Mouse (Mus musculus): ENCODE measurements around the gene Nckap1l.

The Nckap1l gene

GRCm38 (mm10) chr15:103500723-103501122, 47.1 kb downstream of the Nckap1l start:
- DNase-seq (ENCODE audit: low read depth, low spot score), result no peak

DNA sequence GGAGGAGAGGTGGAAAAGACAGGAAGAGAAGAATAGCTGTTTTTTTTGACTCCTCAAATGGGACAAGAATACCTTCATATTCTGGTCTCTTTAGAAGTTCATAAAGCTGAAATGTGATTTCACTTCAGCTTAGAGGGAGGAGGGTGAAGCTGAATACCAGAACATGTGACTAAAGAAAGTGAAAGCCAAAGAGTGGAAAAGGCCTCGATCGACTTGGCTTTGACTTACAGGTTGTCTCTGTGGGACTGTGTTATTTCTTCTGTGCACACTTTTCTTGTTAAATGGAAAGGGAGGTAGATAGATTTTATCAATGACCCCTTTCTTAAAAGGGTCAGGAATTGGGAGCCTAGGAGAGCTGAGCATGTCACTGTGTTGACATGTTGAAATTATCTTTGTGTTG, 47.6 kb downstream of the Nckap1l start:
- no peak for DNase-seq (ENCODE audit: low read depth, low spot score)

GRCm38 (mm10) chr15:103502435-103503250, 49.0 kb downstream of the Nckap1l start, which contains the start of gene Pde1b:
Gene Pde1b (plus strand): TSS chr15:103503034.
- no peak for DNase-seq (ENCODE audit: low read depth, low spot score)

DNA sequence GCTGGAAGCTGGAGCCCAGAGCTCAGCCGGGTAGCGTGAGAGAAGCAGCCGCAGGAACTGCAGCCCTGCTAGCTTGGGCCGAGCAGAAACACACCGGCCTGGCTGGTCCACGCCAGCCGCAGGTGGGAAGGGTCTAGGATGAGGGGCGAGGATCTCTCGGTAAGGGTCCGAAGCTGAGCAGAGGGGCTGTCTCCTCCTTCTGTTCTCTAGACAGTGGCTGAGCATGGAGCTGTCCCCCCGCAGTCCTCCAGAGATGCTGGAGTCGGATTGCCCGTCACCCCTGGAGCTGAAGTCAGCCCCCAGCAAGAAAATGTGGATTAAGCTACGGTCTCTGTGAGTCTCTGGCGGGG, 49.6 kb downstream of the Nckap1l start:
- DNase-seq (ENCODE audit: low read depth, low spot score), result no peak

DNA sequence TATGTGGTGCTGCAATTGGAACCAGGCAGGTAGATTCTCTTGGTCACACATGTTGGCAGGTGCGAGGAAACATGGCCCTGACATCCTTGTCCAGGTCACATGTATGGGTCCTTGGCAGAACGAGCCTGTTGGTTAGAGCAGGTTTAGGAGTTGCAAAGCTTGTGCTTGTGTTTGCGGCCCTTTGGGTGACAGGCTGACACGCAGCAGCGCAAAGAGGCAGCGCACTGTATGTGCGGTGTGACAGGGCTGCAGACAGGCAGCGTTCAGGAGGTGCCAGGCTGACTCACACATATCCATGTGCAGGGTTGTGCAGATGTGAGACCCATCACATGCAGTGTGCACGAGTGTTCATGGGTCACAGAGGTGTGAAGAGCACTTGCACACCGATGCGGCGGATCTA, 50.1 kb downstream of the Nckap1l start:
- DNase-seq (ENCODE audit: low read depth, low spot score), result no peak

- no peak for DNase-seq (ENCODE audit: low read depth, low spot score)
Measured at GRCm38 (mm10) chr15:103509317-103509716, 55.7 kb downstream of the Nckap1l start.

DNA sequence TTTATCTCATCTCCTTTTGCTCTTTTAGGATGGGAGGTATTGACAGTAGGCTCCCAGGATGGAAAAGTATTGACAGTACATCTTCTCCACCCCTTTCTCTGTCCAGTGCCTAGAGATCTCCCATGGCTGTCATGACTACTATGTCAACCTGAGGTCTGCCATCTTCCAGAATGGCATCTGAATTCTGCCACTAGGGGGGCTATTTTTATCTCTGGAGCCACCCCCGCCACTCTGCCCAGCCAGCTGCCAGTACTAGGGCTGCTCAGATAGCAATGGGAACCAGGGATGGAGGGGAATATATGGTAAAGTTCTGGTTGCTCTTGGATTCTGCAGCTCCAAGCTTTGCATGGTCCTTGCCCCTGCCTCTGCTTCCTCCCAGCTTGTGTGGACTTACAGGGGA, 58.1 kb downstream of the Nckap1l start:
- no peak for DNase-seq (ENCODE audit: low read depth, low spot score)

GRCm38 (mm10) chr15:103513621-103514031, 60.0 kb downstream of the Nckap1l start:
- DNase-seq (ENCODE audit: low read depth, low spot score), result no peak

DNA sequence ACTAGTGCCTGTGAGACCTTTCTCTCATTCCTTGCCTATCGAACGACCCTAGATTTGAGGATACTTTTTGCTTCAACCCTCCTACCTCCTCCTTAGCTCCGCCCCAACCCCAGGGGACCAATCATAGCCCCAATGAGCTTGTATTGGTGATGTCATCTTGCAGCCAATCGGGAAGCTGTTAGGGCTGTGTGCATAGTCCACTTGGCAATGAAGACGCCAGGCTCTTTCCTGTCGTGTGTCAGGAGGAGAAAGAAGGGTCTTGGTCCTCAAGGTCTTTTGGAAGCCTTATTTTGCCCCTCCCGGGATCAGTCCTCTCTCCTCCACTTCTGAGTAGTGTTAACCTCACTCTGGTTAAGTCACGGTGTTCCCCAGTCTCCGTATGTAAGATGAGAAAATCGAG, 60.5 kb downstream of the Nckap1l start:
- DNase-seq (ENCODE audit: low read depth, low spot score), result no peak

DNA sequence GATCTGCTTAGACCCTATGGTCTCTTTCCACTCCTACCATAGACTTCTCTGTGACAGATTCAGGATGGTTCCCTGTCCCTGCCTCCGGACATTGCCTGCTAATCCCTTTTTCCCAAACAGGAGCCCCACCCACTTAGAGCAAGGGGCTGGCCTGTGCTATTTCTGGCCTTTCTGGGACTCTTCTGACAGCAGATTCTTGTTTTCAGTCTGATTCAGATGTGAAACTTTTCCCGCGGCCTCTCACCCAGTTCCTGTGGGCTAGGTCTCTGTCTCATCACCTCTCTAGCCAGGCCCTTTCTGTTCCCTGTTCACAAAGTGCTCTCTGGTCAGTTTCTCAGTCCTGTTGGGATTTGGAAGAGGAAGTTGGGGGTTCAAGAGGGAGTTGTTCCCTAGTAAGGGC, 61.3 kb downstream of the Nckap1l start:
- no peak for DNase-seq (ENCODE audit: low read depth, low spot score)

- no peak for DNase-seq (ENCODE audit: low read depth, low spot score)
Measured at GRCm38 (mm10) chr15:103518600-103519385, 65.2 kb downstream of the Nckap1l start.

DNA sequence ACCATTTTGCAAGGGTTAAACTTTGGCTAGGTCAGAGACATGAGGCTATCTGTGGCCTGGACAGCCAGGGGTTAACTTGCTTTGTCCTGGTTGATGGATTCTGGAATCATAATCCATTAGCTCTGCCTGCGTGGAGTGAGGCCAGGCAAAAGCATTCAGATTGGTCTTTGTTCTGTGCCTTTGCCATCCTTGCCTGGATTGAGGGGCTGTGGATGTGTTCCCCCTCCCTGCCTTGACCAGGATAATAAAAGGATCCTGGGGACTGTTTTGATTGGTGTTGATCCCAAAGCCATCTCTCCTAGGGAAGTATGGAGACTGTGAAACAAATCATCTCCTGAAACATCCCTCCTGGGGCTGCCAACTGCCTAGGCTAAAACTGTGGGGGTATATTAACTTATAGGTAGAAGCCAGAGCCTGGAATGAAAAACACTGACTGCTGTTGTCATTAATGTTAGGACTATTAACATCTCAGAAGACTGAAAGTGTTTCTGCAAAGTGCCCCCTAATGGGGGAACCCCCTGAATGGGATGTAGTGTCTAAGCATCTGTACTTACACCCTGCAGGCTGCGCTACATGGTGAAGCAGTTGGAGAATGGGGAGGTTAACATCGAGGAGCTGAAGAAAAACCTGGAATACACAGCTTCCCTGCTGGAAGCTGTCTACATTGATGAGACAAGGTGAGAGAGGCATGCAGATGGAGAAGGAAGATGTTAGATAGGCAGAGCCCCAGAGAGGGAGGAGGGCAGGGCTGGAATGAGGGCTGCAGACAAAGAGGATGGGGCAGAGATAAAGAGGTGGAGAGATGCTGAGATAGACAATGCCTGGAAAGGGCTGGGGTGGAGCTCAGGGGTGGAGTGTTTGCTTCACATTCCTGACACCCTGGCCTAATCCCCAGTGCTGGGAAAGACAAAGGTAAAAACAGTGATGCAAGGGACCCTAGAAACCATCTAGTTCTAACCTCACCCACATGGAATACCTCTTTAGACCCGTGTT, 66.1 kb downstream of the Nckap1l start:
- no peak for DNase-seq (ENCODE audit: low read depth, low spot score)

DNA sequence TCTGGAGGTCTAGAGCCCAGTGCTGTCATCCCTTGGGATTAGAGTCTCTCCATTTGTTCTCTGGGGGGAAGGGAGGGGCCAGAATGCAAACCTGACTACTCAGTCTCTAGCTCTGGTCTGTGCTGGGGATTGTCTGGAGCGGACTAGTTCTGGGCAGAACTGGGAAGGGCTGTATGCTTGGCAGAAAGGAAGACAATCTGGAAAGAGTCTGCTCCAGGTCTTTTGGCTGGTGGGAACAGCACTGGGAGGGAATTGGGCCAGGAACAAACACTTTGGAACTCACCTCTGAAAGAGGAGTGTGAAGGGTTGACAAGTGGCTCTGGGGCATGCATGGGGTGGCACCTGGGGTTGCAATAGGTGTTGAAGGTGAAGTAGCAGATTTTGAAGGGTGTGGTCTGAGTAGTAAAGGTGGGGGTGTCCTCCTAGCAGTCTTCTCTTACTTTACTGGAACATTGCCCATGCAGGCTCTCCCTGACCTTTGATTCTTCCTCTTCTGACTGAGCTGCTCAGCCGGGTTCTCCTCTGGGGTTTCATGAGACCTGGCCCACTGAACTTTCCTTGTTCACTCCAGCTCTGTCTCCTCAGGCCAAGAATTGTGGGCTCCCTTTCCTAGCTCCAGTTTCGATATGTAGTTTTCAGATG, 69.0 kb downstream of the Nckap1l start:
- no peak for DNase-seq (ENCODE audit: low read depth, low spot score)

DNA sequence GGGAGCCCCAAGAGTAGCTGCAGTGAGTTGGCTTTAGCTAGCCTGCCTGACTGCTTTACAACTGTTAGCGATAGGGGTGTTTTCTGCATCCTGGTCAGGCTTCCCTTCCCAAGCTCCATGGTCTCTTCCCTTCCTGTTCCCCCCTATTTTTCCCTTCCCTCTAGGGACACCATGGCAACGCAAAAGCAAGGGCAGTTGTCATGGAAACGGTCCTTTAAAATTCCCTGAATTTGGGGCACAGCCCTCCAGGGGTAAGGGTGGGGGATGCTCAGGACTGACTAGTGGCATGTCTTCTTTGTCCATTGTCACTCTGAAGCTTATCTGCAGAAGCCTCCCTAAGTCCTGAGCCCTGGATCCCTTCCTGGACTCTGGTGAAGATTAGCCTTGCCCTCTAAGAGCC, 69.6 kb downstream of the Nckap1l start:
- no peak for DNase-seq (ENCODE audit: low read depth, low spot score)

GRCm38 (mm10) chr15:103530372-103530771, 76.8 kb downstream of the Nckap1l start:
- peak; percentile 48 for DNase-seq (ENCODE audit: low read depth, low spot score)

DNA sequence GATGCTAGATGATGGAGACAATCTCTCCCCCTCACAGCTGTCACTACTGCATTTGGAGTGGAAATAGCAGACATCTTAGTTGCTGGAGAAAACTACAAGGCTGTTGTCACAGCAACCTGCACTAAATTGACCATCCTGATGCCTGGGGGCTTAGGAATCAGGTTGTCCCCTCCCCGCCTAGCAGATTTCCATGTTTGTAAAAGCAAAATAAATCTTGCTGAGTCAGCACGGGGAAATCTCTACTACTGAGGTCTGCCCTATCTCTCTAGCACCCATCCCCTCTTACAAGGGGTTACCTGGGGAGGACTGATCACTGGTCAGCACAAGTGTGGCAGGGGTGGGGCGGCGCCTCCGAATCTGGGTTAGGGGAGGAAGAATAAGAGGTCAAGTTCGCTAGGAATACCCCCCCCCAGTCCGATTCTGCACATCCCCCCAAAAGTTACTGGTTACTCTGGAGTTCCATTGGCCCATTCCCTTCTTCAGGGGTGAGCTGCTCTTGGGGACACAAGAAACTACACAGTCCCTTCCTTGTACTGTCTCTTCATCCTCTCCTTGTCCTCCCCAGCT, 80.5 kb downstream of the Nckap1l start:
- no peak for DNase-seq (ENCODE audit: low read depth, low spot score)

GRCm38 (mm10) chr15:103535030-103535429, 81.4 kb downstream of the Nckap1l start:
- DNase-seq (ENCODE audit: low read depth, low spot score), result no peak

GRCm38 (mm10) chr15:103535786-103536185, 82.2 kb downstream of the Nckap1l start:
- no peak for DNase-seq (ENCODE audit: low read depth, low spot score)

GRCm38 (mm10) chr15:103536456-103536855, 82.9 kb downstream of the Nckap1l start:
- no peak for DNase-seq (ENCODE audit: low read depth, low spot score)

DNA sequence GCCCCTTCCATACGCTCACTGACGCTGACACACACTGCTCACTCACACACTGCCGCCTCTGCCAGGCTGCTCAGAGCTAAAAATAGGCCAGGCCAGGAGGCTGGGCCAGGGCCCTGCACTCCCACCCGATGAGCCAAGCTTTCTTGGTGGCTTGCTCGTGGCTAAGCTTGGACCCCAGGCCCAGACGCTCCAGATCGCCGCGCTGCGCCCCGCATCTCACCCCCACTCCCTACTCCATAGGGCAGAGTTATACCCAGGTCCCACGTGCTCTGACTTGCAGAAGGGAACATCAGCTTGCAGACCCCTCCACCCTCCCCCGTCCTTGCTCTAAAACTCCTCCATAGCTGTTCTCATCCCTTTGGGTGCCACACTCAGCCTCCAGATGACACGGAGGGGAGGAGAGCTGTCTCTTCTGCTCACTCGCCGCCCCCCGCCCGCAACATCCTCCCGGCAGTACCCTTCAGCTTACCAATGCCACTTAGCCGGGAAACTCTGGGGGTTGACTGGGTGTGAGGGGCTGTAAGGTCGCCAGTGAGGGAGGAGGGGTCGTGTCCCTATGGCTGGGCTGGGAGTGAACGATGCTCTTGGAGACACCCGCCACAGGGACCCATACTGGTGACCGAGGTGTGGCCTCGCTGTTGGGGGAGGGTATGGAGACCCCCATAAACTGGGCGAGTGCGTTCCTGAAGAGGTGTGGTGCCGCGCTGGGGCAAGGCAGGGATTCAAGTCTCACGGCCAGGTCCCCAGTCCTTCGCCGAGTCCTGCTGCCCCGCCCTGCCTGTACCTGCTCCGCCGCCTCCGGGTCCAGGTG, 83.6 kb downstream of the Nckap1l start:
- no peak for DNase-seq (ENCODE audit: low read depth, low spot score)
